Mouse (Mus musculus): ENCODE data around the gene Rras2. TPM values are rescaled to one million over a fixed set of nuclear protein-coding genes. Genes with fewer than 3 reads are reported as not detected.

Gene Rras2
- total RNA-seq, 2 experiments from 2014 or later = 3.7 TPM; not detected in 1

DNA sequence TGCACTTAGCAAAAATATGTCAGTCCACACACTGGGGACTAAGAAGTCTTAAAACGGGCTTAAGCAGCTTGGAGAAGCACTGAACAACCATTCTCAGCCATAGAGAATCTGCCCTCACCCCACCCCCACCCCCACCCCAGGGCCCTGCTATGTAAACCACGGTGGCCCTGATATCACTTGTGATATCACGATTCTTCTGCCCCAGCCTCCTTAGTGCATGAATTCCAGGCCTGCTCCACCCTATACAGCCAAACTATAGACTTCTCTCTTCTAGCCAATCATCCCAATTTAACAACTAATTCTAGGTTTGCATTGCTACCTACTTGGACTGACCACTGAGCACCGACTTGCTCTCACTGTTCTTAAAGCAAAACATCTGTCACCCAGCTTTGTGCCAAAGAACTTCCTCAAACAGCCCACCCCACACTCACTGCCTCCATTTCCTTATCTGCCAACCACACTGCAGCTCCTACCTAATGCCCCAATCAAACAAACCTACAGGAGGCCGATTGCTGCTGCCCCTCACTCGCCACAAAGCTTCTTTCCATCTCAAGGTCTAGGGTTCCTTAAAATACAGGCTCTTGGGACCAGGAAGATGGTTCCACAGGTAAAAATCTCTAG lies 73.5 kb downstream of the Rras2 start:
- ATAC-seq (replicated peaks; ENCODE audit: low FRiP score, poor library complexity, severe bottlenecking) = no peak

DNA sequence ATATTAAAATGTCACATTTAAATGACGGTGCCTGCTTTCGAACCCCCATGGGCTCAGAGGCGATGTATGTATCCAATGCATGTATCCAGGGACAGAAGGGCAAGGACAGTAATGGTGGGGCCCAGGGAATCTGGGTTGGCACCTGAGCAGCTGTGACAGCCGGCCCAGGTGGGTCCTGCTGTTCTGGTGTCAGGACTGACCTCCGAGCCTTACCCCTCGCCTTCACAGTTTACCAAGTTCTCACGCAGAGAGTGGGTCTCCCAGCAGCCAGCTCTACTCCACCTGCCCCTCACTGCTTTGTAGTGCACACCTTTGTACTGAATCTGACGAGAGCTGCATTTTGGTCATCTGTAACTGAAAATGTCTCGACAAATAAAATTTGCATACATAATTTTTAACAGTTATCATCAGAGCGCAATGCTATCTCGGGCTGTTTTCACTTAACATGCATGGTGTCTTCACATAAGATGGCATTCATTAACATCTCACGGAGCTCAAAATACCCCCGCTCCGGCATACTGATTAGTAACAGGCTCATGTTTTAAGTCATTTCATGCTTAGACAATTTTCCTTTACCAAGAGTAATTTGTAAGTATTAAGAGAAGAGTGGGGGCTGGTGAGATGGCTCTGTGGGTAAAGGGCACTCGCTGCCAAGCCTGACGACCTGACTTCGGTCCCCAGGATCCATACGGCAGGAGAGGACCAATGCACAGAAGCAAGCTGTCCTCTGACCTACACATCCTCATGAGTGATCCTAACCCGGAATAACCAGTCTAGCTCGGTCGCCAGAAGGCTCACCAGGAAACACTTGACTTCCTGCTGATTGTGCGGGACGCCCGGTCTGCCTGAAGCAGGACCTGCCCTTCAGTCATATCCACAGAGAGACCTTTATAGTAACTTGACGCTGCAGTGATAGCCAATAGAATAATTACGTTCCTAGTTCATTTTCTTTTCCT lies 74.3 kb downstream of the Rras2 start:
- ATAC-seq (replicated peaks; ENCODE audit: low FRiP score, poor library complexity, severe bottlenecking) = no peak

DNA sequence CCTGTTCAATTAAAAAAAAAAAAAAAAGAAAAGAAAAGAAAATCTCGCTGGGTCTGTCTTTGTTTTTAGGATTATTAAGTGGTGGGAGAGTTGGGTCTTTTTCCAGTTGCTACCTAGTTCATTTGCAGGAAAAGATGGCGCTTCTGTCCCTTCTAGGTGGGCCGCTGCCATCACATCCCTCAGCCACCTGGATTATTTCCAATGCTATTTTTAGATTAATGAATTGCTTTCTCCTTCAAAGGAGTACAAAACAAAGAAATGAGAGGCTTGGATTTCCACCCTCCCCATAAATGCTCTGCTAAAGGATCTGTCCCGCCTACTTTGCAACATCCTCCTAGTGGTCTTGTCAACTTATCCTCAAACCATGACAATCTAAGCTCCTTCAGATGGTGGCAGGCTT lies 76.2 kb downstream of the Rras2 start:
- no peak for ATAC-seq (replicated peaks; ENCODE audit: low FRiP score, poor library complexity, severe bottlenecking)

DNA sequence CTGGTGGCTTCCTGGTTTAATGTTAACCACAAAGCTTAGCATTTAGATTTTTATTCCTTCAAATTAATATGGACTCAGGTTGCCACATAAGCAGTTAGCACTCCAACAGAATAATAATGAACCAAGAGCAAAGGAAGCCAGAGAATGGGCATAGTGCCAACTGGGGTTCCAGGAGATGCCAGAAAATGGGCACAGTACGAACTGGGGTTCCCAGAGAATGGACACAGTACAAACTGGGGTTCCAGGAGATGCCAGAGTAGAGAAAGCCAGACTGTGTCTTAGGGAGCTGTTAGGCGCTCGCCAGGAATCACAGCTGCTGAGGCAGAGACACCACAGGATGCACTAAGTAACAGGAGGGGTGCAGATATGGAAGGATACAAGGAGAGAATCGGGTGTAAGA lies 80.3 kb downstream of the Rras2 start:
- no peak for ATAC-seq (replicated peaks; ENCODE audit: low FRiP score, poor library complexity, severe bottlenecking)

DNA sequence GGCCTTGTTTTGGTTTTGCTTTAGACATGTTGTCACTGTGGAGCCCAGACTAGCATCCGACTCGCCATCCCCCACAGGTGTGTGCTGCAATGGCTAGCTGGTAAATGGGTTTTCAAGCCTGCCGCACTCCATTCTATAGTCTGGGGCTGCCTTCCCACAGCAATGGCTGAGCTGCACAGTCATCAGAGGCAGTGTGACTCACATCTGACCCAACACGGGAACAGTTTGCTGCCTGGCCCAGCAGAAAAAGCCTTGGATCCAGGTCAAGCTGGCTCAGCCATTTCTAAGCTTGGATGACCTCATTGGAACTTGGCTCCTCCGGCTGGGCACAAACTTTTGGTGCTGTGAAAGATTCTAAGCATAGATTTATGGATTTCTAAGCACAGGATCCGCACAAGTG lies 88.0 kb downstream of the Rras2 start:
- no peak for ATAC-seq (replicated peaks; ENCODE audit: low FRiP score, poor library complexity, severe bottlenecking)

DNA sequence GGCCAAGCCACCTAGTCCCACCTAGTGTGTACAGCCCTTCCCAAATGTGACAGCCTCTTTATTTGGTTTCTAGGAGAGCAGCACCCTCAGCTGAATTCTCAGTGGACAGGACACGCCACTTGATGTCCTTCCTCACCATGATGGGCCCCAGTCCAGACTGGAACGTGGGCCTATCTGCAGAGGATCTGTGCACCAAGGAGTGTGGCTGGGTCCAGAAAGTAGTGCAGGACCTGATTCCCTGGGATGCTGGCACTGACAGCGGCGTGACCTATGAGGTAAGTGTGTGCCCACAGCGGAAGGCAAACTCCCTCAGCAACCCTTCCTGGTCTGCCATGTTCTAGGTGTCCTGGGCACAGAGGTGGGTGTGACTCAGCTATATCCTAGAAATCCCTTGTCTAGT lies 88.8 kb downstream of the Rras2 start:
- no peak for ATAC-seq (replicated peaks; ENCODE audit: low FRiP score, poor library complexity, severe bottlenecking)

DNA sequence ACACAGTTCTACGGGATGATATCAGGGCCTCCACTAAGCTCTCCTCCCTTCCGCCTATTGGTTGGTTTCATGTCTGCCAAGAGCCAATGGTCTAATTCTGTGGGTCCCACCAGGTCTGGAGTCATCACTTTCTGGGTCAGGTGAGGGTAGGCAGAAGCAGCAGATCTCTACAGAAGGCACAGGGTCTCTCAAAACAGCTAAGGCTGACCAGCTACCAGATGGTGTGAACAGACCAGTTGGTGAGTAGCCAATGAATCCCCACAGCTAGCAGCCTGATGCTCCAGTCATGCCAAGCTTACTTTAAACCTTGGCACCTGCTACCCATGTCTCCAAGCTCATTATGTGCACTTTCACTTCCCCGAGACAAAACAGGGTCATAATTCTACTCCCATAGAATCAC lies 90.2 kb downstream of the Rras2 start:
- ATAC-seq (replicated peaks; ENCODE audit: low FRiP score, poor library complexity, severe bottlenecking) = no peak

DNA sequence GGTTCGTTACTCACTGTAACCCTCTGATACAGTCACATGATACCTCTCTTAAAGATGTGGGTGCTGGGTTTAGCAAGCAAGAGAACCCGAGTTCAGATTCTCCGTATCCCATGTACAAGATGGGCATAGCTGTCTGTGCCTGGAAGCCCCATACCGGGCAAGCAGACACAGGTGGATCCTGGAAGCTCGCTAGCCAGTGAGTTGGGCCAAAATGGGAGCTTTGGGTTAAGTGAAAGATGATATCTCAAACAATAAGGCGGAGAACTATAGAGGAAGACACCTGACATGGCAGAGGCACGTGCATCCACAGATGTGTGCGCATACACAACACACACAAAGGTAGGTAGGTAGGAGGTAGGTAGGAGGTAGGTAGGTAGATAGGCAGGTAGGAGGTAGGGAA lies 90.7 kb downstream of the Rras2 start:
- no peak for ATAC-seq (replicated peaks; ENCODE audit: low FRiP score, poor library complexity, severe bottlenecking)

DNA sequence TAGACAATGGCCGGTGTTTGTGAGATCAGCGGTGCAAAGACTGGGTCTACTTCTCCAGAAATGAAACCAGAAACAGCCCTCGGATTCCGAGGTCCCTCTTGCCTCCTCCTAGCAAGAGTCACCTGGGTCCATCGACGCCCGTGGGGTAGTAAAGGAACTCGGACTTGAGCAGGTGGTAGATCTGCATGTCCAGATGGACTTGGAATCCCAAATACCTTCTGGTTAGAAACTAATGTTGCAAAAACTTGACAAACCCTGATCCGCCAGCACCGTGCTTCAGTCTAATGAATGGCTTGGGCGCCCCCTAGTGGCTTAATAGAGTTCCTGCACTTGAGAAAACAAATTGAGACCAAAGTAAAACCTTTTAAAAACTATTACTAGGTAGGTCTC lies 96.9 kb downstream of the Rras2 start:
- ATAC-seq (replicated peaks; ENCODE audit: low FRiP score, poor library complexity, severe bottlenecking) = peak; percentile 75

DNA sequence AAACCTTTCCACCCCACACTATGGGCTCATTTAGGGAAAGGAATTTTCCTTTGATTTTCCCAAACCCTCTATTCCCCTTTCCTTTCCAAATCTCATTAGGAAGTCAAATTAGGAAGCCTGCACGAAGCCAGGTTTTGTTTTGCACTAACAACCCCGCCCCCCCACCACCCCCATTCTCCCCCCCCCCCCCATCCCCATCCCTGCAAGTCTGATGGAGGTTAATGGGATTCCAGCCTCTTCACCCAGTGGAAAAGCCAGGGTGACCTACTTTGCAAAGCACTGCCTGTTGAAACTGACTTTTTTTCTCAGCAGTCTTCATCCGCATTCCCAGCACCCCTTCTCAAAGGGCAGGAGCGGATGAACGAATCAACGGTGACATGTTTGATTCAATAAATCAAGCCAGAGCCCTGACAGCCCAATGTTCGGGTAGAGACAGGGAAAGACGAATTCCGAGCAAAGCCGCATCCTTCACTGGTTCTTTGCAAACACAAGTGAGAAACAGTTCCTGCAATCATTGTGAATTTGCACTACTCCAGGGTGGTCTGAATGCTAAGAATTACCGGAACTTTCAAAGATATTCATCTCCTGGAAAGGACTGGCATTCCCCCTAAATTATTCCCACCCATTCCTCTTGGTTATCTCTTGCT lies 97.4 kb downstream of the Rras2 start:
- no peak for ATAC-seq (replicated peaks; ENCODE audit: low FRiP score, poor library complexity, severe bottlenecking)

DNA sequence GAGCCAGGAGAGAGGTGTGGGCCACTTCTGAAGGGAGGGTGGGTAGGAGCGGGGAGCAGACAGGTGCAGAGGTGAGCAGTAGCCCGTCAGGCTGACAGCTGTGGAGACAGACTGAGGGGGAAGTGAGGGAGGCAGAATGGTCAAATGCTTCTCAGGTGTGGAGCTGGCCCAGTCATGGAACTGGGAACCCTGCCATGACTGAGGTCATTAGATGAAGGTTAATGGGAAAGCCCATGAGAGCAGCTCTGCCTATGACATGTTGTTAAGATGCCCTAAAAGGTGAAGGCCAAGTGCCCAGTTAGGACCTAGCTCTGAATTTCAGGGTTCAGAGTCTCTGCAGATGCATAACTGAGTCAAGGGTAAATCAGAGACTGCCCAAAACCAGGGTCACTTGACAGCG lies 98.7 kb downstream of the Rras2 start:
- no peak for ATAC-seq (replicated peaks; ENCODE audit: low FRiP score, poor library complexity, severe bottlenecking)

DNA sequence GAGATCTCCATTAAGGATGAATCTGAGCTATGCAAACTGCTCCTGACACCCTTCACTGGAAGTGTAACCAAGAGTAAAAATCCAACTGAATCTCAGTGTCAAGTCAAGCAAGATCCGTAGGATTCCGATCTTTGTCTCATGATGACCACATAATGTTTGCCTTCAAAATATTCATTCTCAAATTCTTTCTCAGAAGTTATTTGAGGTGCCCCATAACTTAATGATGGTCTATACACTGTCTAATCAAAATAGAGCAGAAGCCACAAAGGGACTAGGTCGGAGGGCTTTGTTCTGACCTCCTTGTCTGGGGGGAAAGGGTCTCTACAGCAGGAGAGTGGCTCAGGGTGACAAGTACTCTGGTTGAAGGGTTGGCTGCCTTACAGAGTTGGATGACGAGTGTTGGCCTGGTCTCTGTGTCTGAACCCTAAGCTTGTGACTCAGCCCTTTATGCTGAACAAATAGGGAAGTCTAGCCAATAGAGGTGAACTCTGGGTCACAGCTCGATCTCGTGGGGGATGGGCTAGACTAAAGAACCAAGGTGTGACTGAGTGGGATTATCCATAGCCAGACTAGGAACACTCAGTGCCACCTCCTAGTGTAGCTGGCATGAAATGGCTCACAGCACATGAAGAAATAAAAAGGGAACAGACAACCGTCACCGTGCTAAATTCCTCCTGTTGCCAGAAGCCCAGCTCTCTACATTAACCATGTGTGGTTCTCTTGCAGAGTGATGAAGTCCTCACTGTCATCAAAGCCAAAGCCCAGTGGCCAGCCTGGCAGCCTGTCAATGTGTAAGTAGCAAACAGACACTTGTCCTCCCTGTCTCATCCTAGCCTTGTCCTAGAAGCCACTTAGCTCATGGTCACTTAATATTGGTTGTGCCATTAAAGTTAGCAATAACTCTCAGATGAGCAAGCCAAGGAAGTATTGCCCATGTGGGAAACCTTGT lies 101.3 kb downstream of the Rras2 start:
- ATAC-seq (replicated peaks; ENCODE audit: low FRiP score, poor library complexity, severe bottlenecking) = no peak

DNA sequence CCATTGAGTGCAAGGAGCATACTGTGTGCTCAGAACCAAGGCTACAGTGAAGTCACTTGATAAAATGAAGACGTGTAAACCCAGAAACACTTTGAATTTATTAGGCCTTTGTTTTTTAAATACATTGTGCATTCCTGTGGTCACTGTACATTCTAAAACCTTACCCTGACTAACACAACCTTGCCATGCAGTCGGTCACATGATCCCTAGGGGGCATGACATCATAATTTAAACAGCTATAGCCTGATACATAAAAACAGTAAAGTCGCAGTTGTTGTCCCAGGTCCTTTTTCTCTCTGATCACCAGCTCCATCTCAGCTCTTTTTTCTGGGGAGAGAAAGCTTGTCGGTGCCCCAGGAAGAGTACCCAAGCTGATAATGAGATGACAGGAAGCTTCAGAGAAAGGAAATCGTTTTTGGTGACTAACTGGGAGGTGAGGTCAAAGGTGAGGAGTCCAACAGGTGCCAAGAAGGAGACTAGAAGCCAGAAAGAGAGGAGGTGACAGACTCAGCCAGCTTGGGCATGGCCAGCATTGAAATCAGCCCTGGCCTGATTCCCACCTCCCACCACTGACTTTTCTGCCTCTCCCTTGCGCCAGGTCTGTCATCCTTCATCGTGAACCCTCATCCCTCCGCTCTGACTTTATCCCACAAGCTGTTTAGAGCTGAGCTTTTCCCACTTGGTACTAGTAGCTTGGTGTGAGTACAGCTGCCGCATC lies 105.7 kb downstream of the Rras2 start:
- no peak for ATAC-seq (replicated peaks; ENCODE audit: low FRiP score, poor library complexity, severe bottlenecking)

DNA sequence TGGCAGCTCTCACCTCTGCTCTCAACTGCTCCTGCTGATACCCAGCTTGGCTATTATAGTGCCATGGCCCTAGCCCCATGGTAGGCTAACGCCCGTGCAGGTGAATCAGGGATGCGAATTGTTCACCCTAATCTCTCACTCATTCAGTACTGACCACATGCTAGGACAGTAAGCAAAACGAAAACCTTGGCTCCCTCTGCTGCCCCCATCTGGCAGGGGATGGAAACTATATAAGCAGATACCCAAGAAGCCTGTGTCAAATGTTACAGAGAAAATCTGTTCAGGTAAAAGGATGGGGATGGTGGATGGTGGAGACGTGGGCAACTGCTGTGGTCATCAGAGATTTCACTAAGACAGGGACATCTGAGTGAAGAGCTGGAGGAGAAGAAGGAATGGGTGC lies 110.0 kb downstream of the Rras2 start:
- ATAC-seq (replicated peaks; ENCODE audit: low FRiP score, poor library complexity, severe bottlenecking) = no peak

DNA sequence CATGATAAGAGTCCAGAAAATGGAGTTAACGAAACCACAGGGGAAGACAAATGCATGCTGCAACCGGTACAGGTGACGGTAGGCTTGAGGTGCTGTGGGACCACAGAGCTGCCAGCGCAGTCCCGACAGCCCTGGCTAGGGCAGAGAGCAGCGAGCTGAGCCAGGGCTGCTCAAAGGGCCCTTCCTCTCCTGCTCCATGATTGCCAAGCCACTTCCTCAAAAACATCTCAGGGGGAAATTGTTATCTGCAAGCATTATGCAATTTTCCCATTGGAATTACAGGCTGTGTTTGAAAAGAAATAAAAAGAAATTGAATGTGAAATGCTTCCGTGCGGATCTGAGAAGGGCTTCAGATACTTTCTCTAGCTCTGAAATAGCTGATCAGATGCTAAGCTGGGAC lies 111.1 kb downstream of the Rras2 start:
- ATAC-seq (replicated peaks; ENCODE audit: low FRiP score, poor library complexity, severe bottlenecking) = no peak

DNA sequence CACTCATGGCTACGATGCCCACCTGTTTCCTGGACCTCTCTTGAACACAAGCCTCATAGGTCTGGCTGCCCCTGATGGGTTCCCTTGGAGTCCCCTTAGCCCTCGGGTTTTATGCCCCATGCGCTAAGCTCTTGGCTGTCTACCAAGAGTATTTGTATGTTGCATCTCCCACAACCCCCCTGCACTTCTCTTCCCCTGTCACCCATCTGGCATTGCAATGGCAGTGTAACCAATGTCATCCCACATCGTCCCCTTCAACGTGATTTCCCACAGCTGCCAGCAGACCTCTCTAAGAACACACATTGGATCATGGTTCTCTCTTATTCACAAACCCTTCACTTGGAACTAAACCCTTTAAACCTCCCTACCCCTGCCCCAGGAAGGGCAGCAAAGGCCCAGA lies 112.1 kb downstream of the Rras2 start:
- no peak for ATAC-seq (replicated peaks; ENCODE audit: low FRiP score, poor library complexity, severe bottlenecking)

DNA sequence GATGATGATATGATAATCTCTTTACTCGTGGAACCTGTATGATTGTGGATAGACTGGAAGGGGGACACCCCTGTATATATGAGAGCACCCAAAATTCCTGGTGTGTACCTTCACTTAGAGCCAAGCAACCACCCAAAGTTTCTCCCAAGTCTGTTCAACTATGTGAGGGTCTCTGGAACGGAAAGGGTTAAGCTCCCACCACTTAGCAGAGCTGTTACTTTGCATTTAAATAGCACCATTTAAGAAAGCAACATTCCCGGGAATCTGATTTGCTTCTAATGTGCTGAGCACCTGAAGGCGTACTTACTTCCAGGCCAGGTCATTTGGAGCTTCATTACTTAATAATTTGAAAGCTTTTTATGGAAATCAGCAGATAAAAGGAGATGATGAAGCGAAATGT lies 113.4 kb downstream of the Rras2 start:
- ATAC-seq (replicated peaks; ENCODE audit: low FRiP score, poor library complexity, severe bottlenecking) = no peak

DNA sequence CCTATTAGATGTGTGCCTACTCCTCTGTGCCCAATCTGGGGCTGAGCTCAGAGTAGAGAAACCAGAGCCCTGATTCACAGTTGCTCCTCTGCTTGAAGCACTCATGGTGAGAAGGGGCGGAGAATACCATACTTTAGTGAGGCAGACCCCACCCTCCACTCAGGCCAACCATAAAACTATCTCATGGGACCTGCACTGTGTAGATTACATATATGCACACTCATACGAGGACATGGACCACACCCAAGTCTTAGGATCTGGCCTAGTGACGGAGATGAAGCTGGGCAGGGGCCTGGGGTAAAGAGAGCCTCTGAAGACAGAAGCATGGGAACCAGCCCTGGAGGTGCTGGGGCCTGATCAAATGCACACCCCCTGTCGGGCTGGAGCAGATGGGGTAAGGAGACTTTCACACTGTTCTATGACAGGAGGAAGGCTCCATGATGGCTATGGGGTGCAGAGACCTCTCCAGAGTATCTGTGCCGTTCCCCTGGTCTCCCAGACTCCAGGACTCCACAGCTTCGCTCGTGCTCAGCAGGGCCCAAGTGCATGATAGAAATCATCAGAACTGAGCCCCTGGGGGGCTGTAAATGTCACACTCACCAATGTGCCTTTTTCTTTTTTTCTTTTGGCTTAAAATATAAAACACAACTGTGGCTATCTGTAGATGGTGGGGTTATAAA lies 119.8 kb downstream of the Rras2 start:
- ATAC-seq (replicated peaks; ENCODE audit: low FRiP score, poor library complexity, severe bottlenecking) = peak; percentile 80

All from erythroblast, adult 5-6 weeks (primary cell).